Mouse (Mus musculus) embryonic facial prominence, embryonic 11.5 days (tissue): Measurements from ENCODE around the gene Rnps1. TPM values are rescaled to one million over a fixed set of nuclear protein-coding genes. Genes with fewer than 3 reads are reported as not detected.

Source experiments
- polyA plus RNA-seq: library from polyadenylated mRNA; unstranded; fragments of >200 nt; fragmentation: Nextera tagmentation; extraction: Ambion mirVana; gene quantifications from 2 replicates; pipeline ENCODE4 v1.2.1, GENCODE M21; 2014

Gene Rnps1
- polyA plus RNA-seq, 1 experiment from 2014 or later, result 349 TPM

Other genes starting within 250 kb of the Rnps1 start
- gene Atp6v0c, start 244.9 kb upstream of the Rnps1 start, polyA plus RNA-seq, result 384 and 433 TPM in 2 replicates
- 3.7 and 5.4 TPM in 2 replicates for gene Tbc1d24, start 209.0 kb upstream of the Rnps1 start, polyA plus RNA-seq
- gene Ntn3, start 205.0 kb upstream of the Rnps1 start, polyA plus RNA-seq, result 6.2 and 7.1 TPM in 2 replicates
- 16.9 and 21.7 TPM in 2 replicates for gene Tedc2, start 193.7 kb upstream of the Rnps1 start, polyA plus RNA-seq
- 99.6 and 101 TPM in 2 replicates for gene Ccnf, start 163.1 kb upstream of the Rnps1 start, polyA plus RNA-seq
- 0.38 TPM in 1 of 2 replicates, not detected in the other for gene Abca17, start 63.5 kb upstream of the Rnps1 start, polyA plus RNA-seq
- 5.3 and 7.7 TPM in 2 replicates for gene Abca3, start 62.6 kb upstream of the Rnps1 start, polyA plus RNA-seq
- 74.6 and 77.2 TPM in 2 replicates for gene Eci1, start 12.1 kb downstream of the Rnps1 start, polyA plus RNA-seq
- 1.1 TPM in 2 replicates for gene Dnase1l2, start 28.5 kb downstream of the Rnps1 start, polyA plus RNA-seq
- gene E4f1, start 55.7 kb downstream of the Rnps1 start, polyA plus RNA-seq, result 10.3 and 11.1 TPM in 2 replicates
- gene Pgp, start 55.8 kb downstream of the Rnps1 start, polyA plus RNA-seq, result 53.7 and 54.9 TPM in 2 replicates
- 0.42 TPM in 1 of 2 replicates, not detected in the other for gene Bricd5, start 59.3 kb downstream of the Rnps1 start, polyA plus RNA-seq
- gene Mlst8, start 64.5 kb downstream of the Rnps1 start, polyA plus RNA-seq, result 30.3 and 32.0 TPM in 2 replicates
- 2.6 and 2.8 TPM in 2 replicates for gene Caskin1, start 74.0 kb downstream of the Rnps1 start, polyA plus RNA-seq
- 86.1 and 88.2 TPM in 2 replicates for gene Traf7, start 113.4 kb downstream of the Rnps1 start, polyA plus RNA-seq
- gene Rab26, start 119.6 kb downstream of the Rnps1 start, polyA plus RNA-seq, result 1.4 and 1.8 TPM in 2 replicates
- 9.6 and 16.6 TPM in 2 replicates for gene Pkd1, start 135.3 kb downstream of the Rnps1 start, polyA plus RNA-seq
- 46.2 and 56.4 TPM in 2 replicates for gene Tsc2, start 218.1 kb downstream of the Rnps1 start, polyA plus RNA-seq
- 18.6 and 22.9 TPM in 2 replicates for gene Nthl1, start 218.1 kb downstream of the Rnps1 start, polyA plus RNA-seq
- 48.3 and 50.2 TPM in 2 replicates for gene Slc9a3r2, start 235.8 kb downstream of the Rnps1 start, polyA plus RNA-seq
- 0.48 TPM in 1 of 2 replicates, not detected in the other for gene Npw, start 243.9 kb downstream of the Rnps1 start, polyA plus RNA-seq